Mouse (Mus musculus): ENCODE data around the gene Gm20388. TPM values are rescaled to one million over a fixed set of nuclear protein-coding genes. Genes with fewer than 3 reads are reported as not detected.
"Not testable (repeated sequence)": the region's sequence is repeated elsewhere in the genome, so short reads cannot be mapped to it uniquely, and the experiment has no call there.

Gm20388 gene
- polyA plus RNA-seq, 1 experiment, result not detected

GRCm38 (mm10) chr8:123422781-123423159 is 3512.1 kb downstream of the Gm20388 start:
- Histone ChIP-seq H3K4me1 (ENCODE audit: control insufficient read depth, insufficient read depth, low read length) (peaks cover 20% of the 10 kb centered on the region), H3K4me3 (ENCODE audit: insufficient read depth, low read depth, low read length) (no peak overlapping the region), H3K27ac (ENCODE audit: insufficient read depth, low read depth, low read length) (no peak overlapping the region)
- TF ChIP-seq POLR2A (IDR thresholded peaks at IDR 0.05; ENCODE audit: insufficient read depth, low read depth, low read length) (no peak), CTCF (IDR thresholded peaks at IDR 0.05; ENCODE audit: insufficient read depth, low read depth, low read length) (no peak)
- WGBS, result 20% methylated on average over 3 of the region's 3 CpGs

GRCm38 (mm10) chr8:123423441-123423840 is 3512.8 kb downstream of the Gm20388 start, which contains the start of gene Def8:
Def8 (plus strand) TSS chr8:123423527.
- WGBS, result 87% methylated on average over 7 of the region's 7 CpGs
- TF ChIP-seq CTCF (IDR thresholded peaks at IDR 0.05; ENCODE audit: insufficient read depth, low read depth, low read length), result no peak
- TF ChIP-seq POLR2A (IDR thresholded peaks at IDR 0.05; ENCODE audit: insufficient read depth, low read depth, low read length), result no peak
- H3K27ac ChIP-seq (ENCODE audit: insufficient read depth, low read depth, low read length), result no peak within 1 kb of the TSS

GRCm38 (mm10) chr8:123426511-123427509 is 3516.2 kb downstream of the Gm20388 start:
- TF ChIP-seq POLR2A (IDR thresholded peaks at IDR 0.05; ENCODE audit: insufficient read depth, low read depth, low read length) (no peak), CTCF (IDR thresholded peaks at IDR 0.05; ENCODE audit: insufficient read depth, low read depth, low read length) (no peak)
- Histone ChIP-seq H3K4me3 (ENCODE audit: insufficient read depth, low read depth, low read length) (no peak overlapping the region), H3K4me1 (ENCODE audit: control insufficient read depth, insufficient read depth, low read length) (peaks cover 4% of the 10 kb centered on the region), H3K27ac (ENCODE audit: insufficient read depth, low read depth, low read length) (no peak overlapping the region)
- WGBS, result 96% methylated on average over 27 of the region's 27 CpGs

More at GRCm38 (mm10) chr8:123423441-123423840, 3512.8 kb downstream of the Gm20388 start, which contains the start of gene Def8:
- H3K4me3 ChIP-seq (ENCODE audit: insufficient read depth, low read depth, low read length), result no peak within 1 kb of the TSS
- peaks cover 17% of the 10 kb centered on the region for H3K4me1 ChIP-seq (ENCODE audit: control insufficient read depth, insufficient read depth, low read length)

GRCm38 (mm10) chr8:123427639-123428275 is 3517.1 kb downstream of the Gm20388 start:
- WGBS, result 98% methylated on average over 24 of the region's 24 CpGs
- Histone ChIP-seq H3K4me3 (ENCODE audit: insufficient read depth, low read depth, low read length) (no peak overlapping the region), H3K4me1 (ENCODE audit: control insufficient read depth, insufficient read depth, low read length) (peaks cover 1% of the 10 kb centered on the region), H3K27ac (ENCODE audit: insufficient read depth, low read depth, low read length) (no peak overlapping the region)
- TF ChIP-seq CTCF (IDR thresholded peaks at IDR 0.05; ENCODE audit: insufficient read depth, low read depth, low read length) (no peak), POLR2A (IDR thresholded peaks at IDR 0.05; ENCODE audit: insufficient read depth, low read depth, low read length) (no peak)

- H3K4me1 ChIP-seq (ENCODE audit: control insufficient read depth, insufficient read depth, low read length), result no peaks in the 10 kb centered on the region
- no peak overlapping the region for H3K27ac ChIP-seq (ENCODE audit: insufficient read depth, low read depth, low read length)
- TF ChIP-seq CTCF (IDR thresholded peaks at IDR 0.05; ENCODE audit: insufficient read depth, low read depth, low read length) (no peak), POLR2A (IDR thresholded peaks at IDR 0.05; ENCODE audit: insufficient read depth, low read depth, low read length) (no peak)
- no peak overlapping the region for H3K4me3 ChIP-seq (ENCODE audit: insufficient read depth, low read depth, low read length)
- 97% methylated on average over 29 of the region's 29 CpGs for WGBS
Observed at GRCm38 (mm10) chr8:123428343-123428893, 3517.8 kb downstream of the Gm20388 start.

GRCm38 (mm10) chr8:123428939-123429721 is 3518.5 kb downstream of the Gm20388 start:
- 96% methylated on average over 23 of the region's 23 CpGs for WGBS
- TF ChIP-seq POLR2A (IDR thresholded peaks at IDR 0.05; ENCODE audit: insufficient read depth, low read depth, low read length) (no peak), CTCF (IDR thresholded peaks at IDR 0.05; ENCODE audit: insufficient read depth, low read depth, low read length) (no peak)
- Histone ChIP-seq H3K27ac (ENCODE audit: insufficient read depth, low read depth, low read length) (no peak overlapping the region), H3K4me1 (ENCODE audit: control insufficient read depth, insufficient read depth, low read length) (no peaks in the 10 kb centered on the region), H3K4me3 (ENCODE audit: insufficient read depth, low read depth, low read length) (no peak overlapping the region)

- not testable (repeated sequence) for H3K4me1 ChIP-seq (ENCODE audit: control insufficient read depth, insufficient read depth, low read length); H3K27ac ChIP-seq (ENCODE audit: insufficient read depth, low read depth, low read length); H3K4me3 ChIP-seq (ENCODE audit: insufficient read depth, low read depth, low read length)
- 97% methylated on average over 15 of the region's 15 CpGs for WGBS
Observed at GRCm38 (mm10) chr8:123429722-123430013, 3519.0 kb downstream of the Gm20388 start.

DNA sequence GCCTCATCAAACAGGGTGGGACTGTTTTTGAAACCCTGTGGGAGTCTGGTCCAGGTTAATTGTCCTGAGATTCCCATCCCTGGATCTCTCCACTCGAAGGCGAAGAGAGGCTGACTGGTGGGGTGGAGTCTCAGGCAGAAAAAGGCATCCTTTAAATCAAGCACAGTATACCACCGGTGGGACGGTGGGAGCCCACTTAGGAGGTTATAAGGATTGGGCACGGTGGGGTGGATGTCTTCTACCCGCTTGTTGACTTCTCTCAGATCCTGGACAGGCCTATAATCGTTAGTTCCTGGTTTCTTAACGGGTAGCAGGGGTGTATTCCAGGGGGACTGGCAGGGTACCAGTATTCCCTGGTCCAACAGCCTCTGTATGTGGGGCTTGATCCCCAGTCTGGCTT is 3520.3 kb downstream of the Gm20388 start:
- not testable (repeated sequence) for H3K27ac ChIP-seq (ENCODE audit: insufficient read depth, low read depth, low read length); H3K4me1 ChIP-seq (ENCODE audit: control insufficient read depth, insufficient read depth, low read length); H3K4me3 ChIP-seq (ENCODE audit: insufficient read depth, low read depth, low read length)
- 92% methylated on average over 8 of the region's 8 CpGs for whole genome bisulfite sequencing

All from olfactory bulb, adult 2 months (tissue).